Mouse (Mus musculus): ENCODE measurements around the gene Sf3a2. TPM values are rescaled to one million over a fixed set of nuclear protein-coding genes. Genes with fewer than 3 reads are reported as not detected.

Sf3a2 gene
- polyA plus RNA-seq, 1 experiment from 2014 or later: 53.3 TPM

DNA sequence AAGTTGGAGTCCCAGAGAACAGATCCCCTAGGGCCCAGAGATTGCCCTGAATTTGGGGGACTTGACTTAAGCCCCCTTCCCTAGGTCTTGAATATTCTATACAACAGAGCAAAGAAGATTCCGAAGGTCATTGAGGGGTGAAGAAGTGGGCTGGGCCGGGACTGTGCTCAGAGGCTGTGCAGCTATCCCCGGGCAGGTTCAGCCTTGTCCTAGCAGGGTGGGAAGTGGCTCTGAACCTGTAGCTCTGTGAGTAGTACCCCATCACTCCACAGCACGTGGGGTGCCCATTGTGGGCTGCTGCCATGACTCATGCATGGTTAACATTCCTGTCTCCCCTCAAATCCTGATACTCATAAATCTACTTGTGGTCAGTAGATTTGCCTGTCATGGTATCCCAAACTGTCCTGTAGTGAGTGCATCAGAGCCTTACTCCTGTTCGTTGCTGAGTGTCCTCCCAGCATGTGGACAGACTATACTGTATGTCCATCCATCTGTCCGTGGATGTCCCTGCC is 21.6 kb upstream of the Sf3a2 start:
- Histone ChIP-seq H3K36me3 (peaks cover 97% of the 10 kb centered on the region), H3K27ac (replicated peaks) (no peak overlapping the region), H3K9me3 (replicated peaks) (no peaks in the 10 kb centered on the region), H3K27me3 (replicated peaks) (no peaks in the 10 kb centered on the region), H3K4me3 (replicated peaks) (no peak overlapping the region), H3K4me1 (0 out of 2 replicates have a peak, but pooled peaks cover 6% of the 10 kb centered on the region), H3K4me2 (no peak overlapping the region), H3K9ac (replicated peaks) (no peak overlapping the region)
- WGBS: 92% methylated on average over 6 of the region's 6 CpGs
- ATAC-seq (ENCODE audit: low FRiP score): no peak

DNA sequence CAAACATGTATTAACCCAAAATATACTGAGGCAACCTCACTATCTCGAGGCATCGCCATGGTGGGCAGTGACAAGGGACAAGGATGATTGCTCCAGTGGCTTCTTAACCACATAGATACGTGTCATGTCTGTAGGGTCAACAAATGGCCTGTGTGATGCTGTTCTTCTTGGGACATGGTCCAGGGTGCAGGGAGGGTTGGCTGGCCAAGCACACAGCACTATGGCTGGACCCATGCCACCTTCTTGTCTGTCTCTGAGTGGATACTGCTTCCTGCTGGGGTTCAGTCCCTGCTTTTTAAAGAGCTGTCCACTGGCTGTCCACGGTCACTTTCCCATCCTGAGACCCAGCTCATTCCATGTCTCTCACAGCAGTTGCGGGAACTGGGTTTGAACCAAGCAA is 20.9 kb upstream of the Sf3a2 start:
- 97% methylated on average over 5 of the region's 5 CpGs for WGBS
- H3K9me3 ChIP-seq (replicated peaks): no peaks in the 10 kb centered on the region
- no peaks in the 10 kb centered on the region for H3K27me3 ChIP-seq (replicated peaks)
- H3K4me2 ChIP-seq: no peak overlapping the region
- H3K4me1 ChIP-seq: 0 out of 2 replicates have a peak, but pooled peaks cover 6% of the 10 kb centered on the region
- H3K27ac ChIP-seq (replicated peaks): no peak overlapping the region
- H3K9ac ChIP-seq (replicated peaks): no peak overlapping the region
- H3K4me3 ChIP-seq (replicated peaks): no peak overlapping the region
- ATAC-seq (ENCODE audit: low FRiP score): no peak
- H3K36me3 ChIP-seq: peaks cover 97% of the 10 kb centered on the region

DNA sequence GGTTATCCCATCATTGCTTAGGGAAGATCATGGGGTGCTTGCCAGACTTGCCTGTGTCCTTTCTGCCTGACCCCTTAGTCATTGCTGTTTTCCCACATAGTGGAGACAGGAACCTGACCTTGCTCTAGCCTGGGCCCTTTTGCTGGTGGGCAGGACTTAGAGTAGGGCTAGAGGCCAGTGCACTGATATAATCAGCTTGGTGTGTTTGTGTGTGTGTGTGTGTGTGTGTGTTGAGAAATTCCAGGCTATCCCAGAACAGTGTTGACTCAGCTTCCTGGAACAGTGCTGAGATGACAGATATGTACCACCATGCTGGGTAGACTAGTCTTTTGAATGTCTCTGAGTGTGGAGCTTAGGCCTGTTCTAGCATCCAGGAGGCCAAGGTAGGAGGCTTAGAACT is 18.4 kb upstream of the Sf3a2 start:
- H3K4me3 ChIP-seq (replicated peaks): no peak overlapping the region
- no peak overlapping the region for H3K27ac ChIP-seq (replicated peaks)
- H3K36me3 ChIP-seq: peaks cover 97% of the 10 kb centered on the region
- H3K4me2 ChIP-seq: no peak overlapping the region
- no peaks in the 10 kb centered on the region for H3K4me1 ChIP-seq
- H3K27me3 ChIP-seq (replicated peaks): no peaks in the 10 kb centered on the region
- H3K9ac ChIP-seq (replicated peaks): no peak overlapping the region
- no peak for ATAC-seq (ENCODE audit: low FRiP score)
- no peaks in the 10 kb centered on the region for H3K9me3 ChIP-seq (replicated peaks)

DNA sequence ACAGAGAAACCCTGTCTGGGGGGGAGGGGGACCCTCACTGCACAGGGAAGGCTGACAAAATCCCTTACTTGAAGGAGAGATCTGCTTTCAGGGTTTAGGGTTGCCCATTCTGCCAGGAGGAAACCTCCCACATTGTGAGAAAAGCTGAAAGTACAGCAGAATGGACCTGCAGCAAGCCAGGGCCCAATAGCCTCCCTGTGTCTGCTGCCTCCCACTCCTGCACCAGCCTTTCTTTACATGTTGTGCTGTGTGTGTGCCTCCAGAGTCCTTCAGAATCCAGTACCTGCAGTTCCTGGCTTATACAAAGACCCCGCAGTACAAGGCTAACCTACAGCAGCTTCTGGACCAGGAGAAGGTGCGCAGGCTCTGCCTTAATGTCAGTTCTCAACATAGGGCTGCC is 13.7 kb upstream of the Sf3a2 start:
- no peak for ATAC-seq (ENCODE audit: low FRiP score)
- no peaks in the 10 kb centered on the region for H3K27me3 ChIP-seq (replicated peaks)
- WGBS: 98% methylated on average over 2 of the region's 2 CpGs
- H3K4me3 ChIP-seq (replicated peaks): no peak overlapping the region
- H3K9me3 ChIP-seq (replicated peaks): no peaks in the 10 kb centered on the region
- H3K4me2 ChIP-seq: no peak overlapping the region
- H3K36me3 ChIP-seq: peaks cover 97% of the 10 kb centered on the region
- no peaks in the 10 kb centered on the region for H3K4me1 ChIP-seq
- H3K9ac ChIP-seq (replicated peaks): no peak overlapping the region
- H3K27ac ChIP-seq (replicated peaks): no peak overlapping the region

DNA sequence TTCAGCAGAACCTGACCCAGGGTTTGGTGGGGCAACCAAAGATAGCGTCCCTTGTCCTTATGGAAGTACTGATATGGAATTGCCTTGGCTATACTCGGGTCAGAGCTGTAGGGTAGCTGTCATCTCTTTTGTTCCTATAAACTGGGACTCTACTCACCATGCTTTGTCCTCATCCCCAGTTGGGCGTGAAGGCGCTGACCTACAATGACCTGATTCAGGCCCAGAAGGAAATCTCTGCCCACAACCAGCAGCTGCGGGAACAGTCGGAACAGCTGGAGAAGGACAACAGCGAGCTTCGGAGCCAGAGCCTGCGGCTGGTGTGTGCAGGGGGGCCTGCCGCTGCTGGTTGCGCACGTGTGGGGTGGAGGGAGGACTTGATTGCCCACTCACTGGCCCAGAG is 13.1 kb upstream of the Sf3a2 start:
- H3K9me3 ChIP-seq (replicated peaks): no peaks in the 10 kb centered on the region
- H3K27ac ChIP-seq (replicated peaks): no peak overlapping the region
- H3K9ac ChIP-seq (replicated peaks): no peak overlapping the region
- peaks cover 96% of the 10 kb centered on the region for H3K36me3 ChIP-seq
- 78% methylated on average over 12 of the region's 12 CpGs for WGBS
- no peaks in the 10 kb centered on the region for H3K27me3 ChIP-seq (replicated peaks)
- ATAC-seq (ENCODE audit: low FRiP score): no peak
- H3K4me3 ChIP-seq (replicated peaks): no peak overlapping the region
- no peak overlapping the region for H3K4me2 ChIP-seq
- H3K4me1 ChIP-seq: no peaks in the 10 kb centered on the region

- Histone ChIP-seq H3K9ac (replicated peaks) (no peak overlapping the region), H3K36me3 (peaks cover 96% of the 10 kb centered on the region), H3K27me3 (replicated peaks) (no peaks in the 10 kb centered on the region), H3K27ac (replicated peaks) (no peak overlapping the region), H3K9me3 (replicated peaks) (no peaks in the 10 kb centered on the region), H3K4me1 (no peaks in the 10 kb centered on the region), H3K4me3 (replicated peaks) (no peak overlapping the region), H3K4me2 (no peak overlapping the region)
- WGBS: 97% methylated on average over 11 of the region's 11 CpGs
- no peak for ATAC-seq (ENCODE audit: low FRiP score)
Measured at GRCm38 (mm10) chr10:80785963-80786362, 12.0 kb upstream of the Sf3a2 start.

DNA sequence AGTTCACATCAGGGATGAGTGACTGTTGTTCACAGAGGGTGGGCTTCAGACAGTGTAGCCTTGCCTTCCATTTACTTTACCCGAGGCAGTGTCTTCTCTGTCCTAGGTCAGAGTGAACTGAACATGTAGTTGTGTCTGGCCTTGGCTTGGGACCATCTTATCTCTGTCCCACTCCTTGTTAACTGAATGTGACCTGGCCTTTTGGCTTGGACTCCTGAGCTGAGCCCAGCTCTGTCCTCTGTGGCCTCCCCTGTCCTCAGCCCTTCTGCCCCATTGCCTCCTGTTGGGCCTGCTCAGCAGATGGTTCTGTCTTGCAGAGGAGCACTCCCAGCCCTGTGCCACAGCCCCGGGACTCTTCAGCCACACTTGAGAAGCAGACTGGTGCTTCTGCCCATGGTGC is 10.5 kb upstream of the Sf3a2 start:
- H3K27ac ChIP-seq (replicated peaks): no peak overlapping the region
- ATAC-seq (ENCODE audit: low FRiP score): no peak
- no peak overlapping the region for H3K4me3 ChIP-seq (replicated peaks)
- H3K4me1 ChIP-seq: no peaks in the 10 kb centered on the region
- H3K4me2 ChIP-seq: no peak overlapping the region
- H3K36me3 ChIP-seq: peaks cover 96% of the 10 kb centered on the region
- H3K27me3 ChIP-seq (replicated peaks): no peaks in the 10 kb centered on the region
- no peak overlapping the region for H3K9ac ChIP-seq (replicated peaks)
- WGBS: 90% methylated on average over 2 of the region's 2 CpGs
- H3K9me3 ChIP-seq (replicated peaks): no peaks in the 10 kb centered on the region

DNA sequence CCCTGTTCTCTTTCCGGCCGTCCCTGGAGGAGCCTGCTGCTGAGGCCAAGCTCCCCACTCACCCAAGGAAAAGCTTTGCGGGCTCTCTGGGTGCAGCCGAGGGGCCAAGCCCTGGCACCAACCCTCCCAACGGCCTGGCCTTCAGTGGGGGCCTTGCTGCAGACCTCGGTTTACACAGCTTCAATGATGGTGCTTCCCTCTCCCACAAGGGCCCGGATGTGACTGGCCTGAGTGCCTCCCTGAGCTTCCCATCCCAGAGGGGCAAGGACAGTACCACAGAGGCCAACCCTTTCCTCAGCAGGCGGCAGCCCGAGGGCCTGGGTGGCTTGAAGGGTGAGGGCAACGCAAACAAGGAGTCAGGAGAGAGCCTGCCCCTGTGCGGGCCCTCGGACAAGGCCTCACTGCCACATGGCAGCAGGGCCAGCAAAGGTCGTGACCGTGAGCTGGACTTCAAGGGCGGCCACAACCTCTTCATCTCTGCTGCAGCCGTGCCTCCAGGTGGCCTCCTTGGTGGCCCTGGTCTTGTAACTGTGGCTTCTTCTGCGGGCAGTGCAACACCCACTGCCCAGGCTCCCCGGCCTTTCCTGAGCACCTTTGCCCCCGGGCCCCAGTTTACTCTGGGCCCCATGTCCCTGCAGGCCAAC is 7.1 kb upstream of the Sf3a2 start:
- no peaks in the 10 kb centered on the region for H3K27me3 ChIP-seq (replicated peaks)
- no peak overlapping the region for H3K4me2 ChIP-seq
- H3K4me3 ChIP-seq (replicated peaks): no peak overlapping the region
- no peak overlapping the region for H3K9ac ChIP-seq (replicated peaks)
- no peak for ATAC-seq (ENCODE audit: low FRiP score)
- H3K27ac ChIP-seq (replicated peaks): no peak overlapping the region
- no peaks in the 10 kb centered on the region for H3K9me3 ChIP-seq (replicated peaks)
- peaks cover 5% of the 10 kb centered on the region; the same call in 1 of the 2 replicates for H3K4me1 ChIP-seq
- peaks cover 93% of the 10 kb centered on the region for H3K36me3 ChIP-seq
- 93% methylated on average over 19 of the region's 19 CpGs for WGBS

GRCm38 (mm10) chr10:80791476-80792174 is 6.4 kb upstream of the Sf3a2 start:
- H3K4me1 ChIP-seq: peaks cover 12% of the 10 kb centered on the region
- no peaks in the 10 kb centered on the region for H3K27me3 ChIP-seq (replicated peaks)
- H3K4me2 ChIP-seq: no peak overlapping the region
- no peak overlapping the region for H3K27ac ChIP-seq (replicated peaks)
- H3K9ac ChIP-seq (replicated peaks): no peak overlapping the region
- peaks cover 93% of the 10 kb centered on the region for H3K36me3 ChIP-seq
- no peak overlapping the region for H3K4me3 ChIP-seq (replicated peaks)
- ATAC-seq (ENCODE audit: low FRiP score): no peak
- no peaks in the 10 kb centered on the region for H3K9me3 ChIP-seq (replicated peaks)
- 87% methylated on average over 33 of the region's 33 CpGs for WGBS

GRCm38 (mm10) chr10:80792175-80793032 is 5.6 kb upstream of the Sf3a2 start:
- Histone ChIP-seq H3K36me3 (peaks cover 88% of the 10 kb centered on the region), H3K9me3 (replicated peaks) (no peaks in the 10 kb centered on the region), H3K27ac (replicated peaks) (no peak overlapping the region), H3K4me1 (peaks cover 20% of the 10 kb centered on the region), H3K9ac (replicated peaks) (no peak overlapping the region), H3K4me2 (no peak overlapping the region), H3K27me3 (replicated peaks) (no peaks in the 10 kb centered on the region), H3K4me3 (replicated peaks) (no peak overlapping the region)
- no peak for ATAC-seq (ENCODE audit: low FRiP score)
- WGBS: 76% methylated on average over 41 of the region's 41 CpGs

DNA sequence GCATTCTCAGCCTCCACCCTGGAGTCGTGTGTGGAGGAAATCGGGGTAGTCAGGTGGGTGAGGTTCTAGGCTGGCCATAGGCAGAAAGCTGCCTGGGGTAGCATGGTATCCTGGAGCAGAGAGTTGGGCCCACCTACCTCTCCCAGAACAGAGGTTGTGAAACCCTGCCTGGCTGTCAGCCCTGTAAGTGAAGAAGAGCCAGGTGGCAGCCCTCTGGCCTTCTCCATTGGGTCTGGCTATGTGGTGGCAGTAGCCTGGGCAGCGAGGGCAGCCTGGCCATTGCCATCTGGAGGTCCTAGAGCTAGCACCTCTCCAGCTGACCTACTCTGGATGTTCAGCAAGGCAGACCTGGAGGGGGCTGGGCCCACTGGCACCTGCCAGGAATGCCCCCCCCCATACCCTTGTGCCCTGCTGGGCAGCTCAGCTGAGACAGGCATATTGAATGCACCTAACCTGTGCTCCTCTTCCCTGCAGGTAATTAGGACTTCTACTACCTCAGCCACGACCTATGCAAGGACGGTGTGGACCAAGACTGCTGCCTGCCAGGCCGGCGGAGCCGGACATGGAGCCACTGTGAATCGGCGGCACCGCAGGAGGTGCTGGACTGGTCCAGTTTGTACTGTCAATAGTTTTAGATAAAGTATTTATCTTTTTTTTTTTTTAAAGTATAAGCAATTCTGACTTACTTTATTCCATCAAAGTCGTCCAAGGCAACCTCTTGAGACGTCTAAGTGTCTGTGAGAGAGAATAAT is 4.8 kb upstream of the Sf3a2 start:
- WGBS: 90% methylated on average over 13 of the region's 13 CpGs
- Histone ChIP-seq H3K9ac (replicated peaks) (no peak overlapping the region), H3K4me1 (peaks cover 20% of the 10 kb centered on the region), H3K36me3 (peaks cover 80% of the 10 kb centered on the region), H3K27ac (replicated peaks) (no peak overlapping the region), H3K9me3 (replicated peaks) (no peaks in the 10 kb centered on the region), H3K4me2 (no peak overlapping the region), H3K4me3 (replicated peaks) (no peak overlapping the region), H3K27me3 (replicated peaks) (no peaks in the 10 kb centered on the region)
- no peak for ATAC-seq (ENCODE audit: low FRiP score)

Data from neural tube, embryonic 15.5 days (tissue).